Mouse (Mus musculus) kidney, postnatal 0 days (tissue): ENCODE measurements around the gene Mcur1. TPM values are rescaled to one million over a fixed set of nuclear protein-coding genes. Genes with fewer than 3 reads are reported as not detected.

ENCODE experiments used
- ATAC-seq: fragments of 200-750 bp; cut with Nextera tagmentation; replicated peaks from 2 replicates; pipeline ENCODE4 v1.8.0; 2017; ENCODE audit warnings: low read depth, moderate number of reproducible peaks, moderate TSS enrichment, moderate library complexity; ENCODE audit not compliant: low FRiP score
- DNase-seq: peaks from one replicate; pipeline ENCODE4 v3.0.0-alpha.2; 2016; ENCODE audit warnings: low spot score
- H3K27ac ChIP-seq: fragments of 300-500 bp; sonication (generic); 2 replicates; pipeline ENCODE4 v1.5.1; 2014; ENCODE audit warnings: mild to moderate bottlenecking
- H3K27me3 ChIP-seq: fragments of 300-500 bp; sonication (generic); 2 replicates; pipeline ENCODE4 v1.6.1; 2014; ENCODE audit warnings: low read length, mixed read lengths; ENCODE audit not compliant: insufficient read depth
- H3K36me3 ChIP-seq: fragments of 300-500 bp; sonication (generic); 2 replicates; pipeline ENCODE4 v1.6.1; 2014; ENCODE audit warnings: low read length, mixed read lengths; ENCODE audit not compliant: insufficient read depth
- H3K4me1 ChIP-seq: fragments of 300-500 bp; sonication (generic); replicated peaks from 2 replicates; pipeline ENCODE4 v1.6.1; 2014; ENCODE audit warnings: antibody characterized with exemption, low read length, mixed read lengths; ENCODE audit not compliant: insufficient read depth
- H3K4me2 ChIP-seq: fragments of 300-500 bp; sonication (generic); 2 replicates; pipeline ENCODE4 v1.6.1; 2014; ENCODE audit warnings: mild to moderate bottlenecking, low read length, moderate library complexity, mixed read lengths
- H3K4me3 ChIP-seq: fragments of 300-500 bp; sonication (generic); replicated peaks from 2 replicates; pipeline ENCODE4 v1.5.1; 2014; ENCODE audit warnings: low read depth, low read length
- H3K9ac ChIP-seq: fragments of 300-500 bp; sonication (generic); 2 replicates; pipeline ENCODE4 v1.6.1; 2014; ENCODE audit warnings: low read depth, low read length
- H3K9me3 ChIP-seq: fragments of 300-500 bp; sonication (generic); replicated peaks from 2 replicates; pipeline ENCODE4 v1.6.1; 2016; ENCODE audit warnings: low read length, inconsistent platforms, mixed read lengths
- CTCF ChIP-seq: IDR thresholded peaks from 2 replicates; pipeline ENCODE4 v1.5.1; 2016; ENCODE audit warnings: antibody characterized with exemption, low read depth, mild to moderate bottlenecking, moderate library complexity
- WGBS: fragments of 180-500 bp; shearing (Covaris S2); extraction: QIAGEN DNeasy Blood & Tissue Kit; methylation state at CpG from one replicate; pipeline ENCODE4 v1.1.7; 2014; 5-methylcytosine and 5-hydroxymethylcytosine counted together
- polyA plus RNA-seq: library from polyadenylated mRNA; unstranded; fragments of >200 nt; fragmentation: Nextera tagmentation; extraction: Ambion mirVana; gene quantifications from 2 replicates; pipeline ENCODE4 v1.2.1, GENCODE M21; 2015

The Mcur1 gene
- polyA plus RNA-seq, 1 experiment from 2014 or later = 37.3 TPM

DNA sequence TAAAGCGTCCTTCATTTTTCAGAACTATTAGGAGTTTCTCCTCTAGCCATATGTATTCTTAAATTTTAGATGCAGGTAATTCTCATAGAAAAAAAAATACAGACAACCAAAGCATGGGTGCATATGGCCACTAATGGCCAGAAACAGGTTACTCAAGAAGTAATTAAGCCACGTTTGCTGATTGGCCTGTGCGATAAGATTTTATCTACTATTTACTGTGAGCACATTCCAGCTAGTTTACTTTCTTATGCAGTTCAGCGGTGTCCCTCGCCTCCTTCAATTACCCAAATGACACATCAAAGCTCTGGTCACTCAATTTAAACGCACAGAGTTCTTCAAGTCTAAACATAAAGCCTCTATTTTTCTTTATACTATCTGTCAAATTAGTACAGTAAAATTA, 1.0 kb downstream of the Mcur1 start:
- H3K4me2 ChIP-seq = peak overlapping the region; percentile 77
- peak overlapping the region; percentile 94; the same call in 1 of the 2 replicates for H3K27ac ChIP-seq
- H3K9me3 ChIP-seq = no peaks in the 10 kb centered on the region
- H3K9ac ChIP-seq = peak overlapping the region; percentile 83; the same call in 1 of the 2 replicates
- H3K4me3 ChIP-seq = peak overlapping the region; percentile 70
- H3K27me3 ChIP-seq = no peaks in the 10 kb centered on the region
- DNase-seq = no peak
- no peak for TF ChIP-seq CTCF
- ATAC-seq = no peak
- H3K36me3 ChIP-seq = no peaks in the 10 kb centered on the region
- WGBS = 18% methylated on average over 6 of the region's 6 CpGs
- peaks cover 16% of the 10 kb centered on the region for H3K4me1 ChIP-seq

DNA sequence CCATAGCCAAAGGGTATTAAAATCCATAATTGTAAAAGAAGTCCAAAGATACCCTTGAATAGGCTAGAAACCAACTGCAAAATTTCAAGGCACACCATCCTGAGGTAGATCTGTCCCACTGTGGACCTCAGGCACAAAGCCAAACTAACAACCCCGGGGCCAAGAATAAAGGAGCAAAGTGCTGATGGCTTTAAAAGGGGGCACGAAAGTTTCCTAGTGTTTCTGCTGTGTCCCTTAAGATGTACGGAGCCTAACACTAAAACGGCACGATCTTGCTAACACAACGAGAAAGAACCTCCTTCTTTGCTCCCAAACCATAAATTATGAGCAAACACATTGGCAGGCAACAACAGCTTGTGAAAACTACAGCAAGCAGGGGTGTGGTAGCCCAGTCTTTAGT, 1.6 kb downstream of the Mcur1 start:
- H3K27me3 ChIP-seq = no peaks in the 10 kb centered on the region
- DNase-seq (no peak), ATAC-seq (no peak)
- H3K9me3 ChIP-seq = no peaks in the 10 kb centered on the region
- H3K4me1 ChIP-seq = peaks cover 16% of the 10 kb centered on the region
- 0 out of 2 replicates have a peak, but pooled peaks cover 2% of the 10 kb centered on the region for H3K36me3 ChIP-seq
- H3K9ac ChIP-seq = peak overlapping the region; percentile 44; the same call in 1 of the 2 replicates
- H3K4me3 ChIP-seq = peak overlapping the region; percentile 70; the same call in 1 of the 2 replicates
- WGBS = 29% methylated on average over 6 of the region's 6 CpGs
- peak overlapping the region; percentile 77 for H3K4me2 ChIP-seq
- TF ChIP-seq CTCF = no peak
- no peak overlapping the region for H3K27ac ChIP-seq

DNA sequence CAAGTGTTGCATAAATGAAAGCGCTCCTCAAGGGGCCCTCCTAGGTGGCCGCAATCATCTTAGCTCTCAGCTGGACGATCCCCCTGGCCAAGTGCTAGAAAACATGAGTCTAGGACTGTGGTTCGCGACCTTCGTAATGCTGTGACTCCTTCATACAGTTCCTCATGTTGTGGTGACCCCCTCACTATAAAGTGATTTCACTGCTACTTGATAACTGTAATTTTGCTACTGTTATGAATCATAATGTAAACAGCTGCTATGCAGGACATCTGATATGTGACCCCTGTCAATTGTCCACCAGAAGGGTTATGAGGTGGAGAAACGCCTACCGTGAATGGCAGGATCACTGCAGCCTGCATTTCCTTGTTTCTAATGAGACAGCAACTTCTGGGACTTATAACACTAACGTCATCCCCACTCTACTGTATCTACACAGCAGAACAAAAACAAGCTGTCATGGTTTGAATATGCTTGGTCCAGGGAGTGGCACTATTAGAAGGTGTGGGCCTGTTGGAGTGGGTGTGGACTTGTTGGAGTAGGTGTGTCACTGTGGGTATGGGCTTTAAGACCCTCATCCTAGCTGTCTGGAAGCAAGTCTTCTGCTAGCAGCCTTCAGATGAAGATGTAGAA, 3.0 kb downstream of the Mcur1 start:
- WGBS = 88% methylated on average over 9 of the region's 9 CpGs
- 0 out of 2 replicates have a peak, but pooled peaks cover 7% of the 10 kb centered on the region for H3K36me3 ChIP-seq
- no peak overlapping the region for H3K27ac ChIP-seq
- ATAC-seq (no peak), DNase-seq (no peak)
- no peaks in the 10 kb centered on the region for H3K9me3 ChIP-seq
- H3K27me3 ChIP-seq = no peaks in the 10 kb centered on the region
- peaks cover 16% of the 10 kb centered on the region for H3K4me1 ChIP-seq
- TF ChIP-seq CTCF = no peak
- H3K9ac ChIP-seq = no peak overlapping the region
- no peak overlapping the region for H3K4me2 ChIP-seq
- H3K4me3 ChIP-seq = no peak overlapping the region

DNA sequence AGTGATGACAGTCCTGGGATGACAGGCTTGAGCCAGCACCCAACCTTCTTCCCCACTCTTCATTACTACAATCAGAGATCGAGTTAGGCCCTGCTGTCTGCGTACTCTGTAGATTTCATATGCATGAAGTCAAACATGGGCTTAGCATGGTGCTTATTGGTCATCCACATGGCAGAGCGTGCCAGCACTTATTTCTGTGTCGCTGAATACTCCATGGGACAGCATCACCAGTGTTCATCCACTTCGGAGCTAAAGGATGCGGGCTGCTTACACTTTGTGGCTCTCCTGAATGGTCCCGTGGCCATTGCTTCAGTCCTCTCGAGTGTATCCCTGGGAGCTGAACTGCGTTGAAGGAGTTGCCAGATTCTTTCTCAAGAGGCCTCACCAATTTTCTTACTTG, 4.7 kb downstream of the Mcur1 start:
- Histone ChIP-seq H3K9ac (no peak overlapping the region), H3K27ac (no peak overlapping the region), H3K4me3 (no peak overlapping the region), H3K9me3 (no peaks in the 10 kb centered on the region), H3K4me2 (no peak overlapping the region), H3K27me3 (no peaks in the 10 kb centered on the region), H3K4me1 (peaks cover 9% of the 10 kb centered on the region), H3K36me3 (peaks cover 15% of the 10 kb centered on the region)
- DNase-seq = no peak
- WGBS = 93% methylated on average over 9 of the region's 9 CpGs
- ATAC-seq = no peak
- TF ChIP-seq CTCF = no peak

DNA sequence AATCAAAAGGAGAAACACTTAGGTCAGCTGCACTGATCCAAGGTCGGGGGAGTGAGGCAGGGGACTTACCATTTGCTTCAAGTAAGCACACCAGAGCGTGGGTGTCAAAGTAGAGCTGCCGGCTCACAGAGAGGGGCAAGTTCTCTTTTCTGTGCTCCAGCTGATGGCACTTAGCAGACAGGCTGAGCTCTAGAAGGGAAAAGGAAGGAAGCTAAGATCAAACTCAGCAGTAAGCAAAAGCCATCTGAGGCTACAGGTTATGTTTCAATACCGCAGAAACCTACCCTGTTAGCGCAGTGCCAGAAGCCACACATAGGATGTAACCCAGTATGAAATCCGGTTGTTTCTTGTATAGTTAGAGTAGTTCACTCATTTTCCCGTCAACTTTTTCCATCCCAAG, 5.2 kb downstream of the Mcur1 start:
- Histone ChIP-seq H3K4me1 (peaks cover 9% of the 10 kb centered on the region), H3K36me3 (peaks cover 20% of the 10 kb centered on the region), H3K9ac (no peak overlapping the region), H3K9me3 (no peaks in the 10 kb centered on the region), H3K4me3 (no peak overlapping the region), H3K27ac (no peak overlapping the region), H3K27me3 (no peaks in the 10 kb centered on the region), H3K4me2 (no peak overlapping the region)
- TF ChIP-seq CTCF = no peak
- DNase-seq (no peak), ATAC-seq (no peak)
- 80% methylated on average over 7 of the region's 7 CpGs for WGBS

DNA sequence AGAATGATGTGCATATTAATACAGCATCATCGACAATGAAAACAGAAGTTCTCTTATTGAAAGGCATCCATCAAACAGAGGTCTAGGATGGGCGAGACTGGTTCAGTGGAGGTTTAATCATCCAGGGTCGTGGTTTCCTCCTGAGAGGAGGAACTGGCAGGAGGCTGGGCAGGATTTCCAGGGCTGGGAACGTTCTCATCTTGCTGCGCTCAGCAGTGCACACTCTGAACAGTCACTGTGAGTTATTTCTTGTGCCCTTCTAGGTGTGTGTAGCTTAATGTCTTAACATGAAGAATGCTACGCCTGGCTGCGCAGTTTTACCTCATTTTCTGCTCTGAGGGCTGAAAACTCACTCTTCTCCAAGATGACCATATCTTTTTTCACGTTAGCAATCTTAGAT, 9.3 kb downstream of the Mcur1 start:
- ATAC-seq (no peak), DNase-seq (no peak)
- Histone ChIP-seq H3K36me3 (peaks cover 31% of the 10 kb centered on the region), H3K27me3 (no peaks in the 10 kb centered on the region), H3K9me3 (no peaks in the 10 kb centered on the region), H3K9ac (no peak overlapping the region), H3K4me3 (no peak overlapping the region), H3K27ac (no peak overlapping the region), H3K4me1 (no peaks in the 10 kb centered on the region), H3K4me2 (no peak overlapping the region)
- WGBS = 92% methylated on average over 8 of the region's 8 CpGs
- TF ChIP-seq CTCF = no peak

DNA sequence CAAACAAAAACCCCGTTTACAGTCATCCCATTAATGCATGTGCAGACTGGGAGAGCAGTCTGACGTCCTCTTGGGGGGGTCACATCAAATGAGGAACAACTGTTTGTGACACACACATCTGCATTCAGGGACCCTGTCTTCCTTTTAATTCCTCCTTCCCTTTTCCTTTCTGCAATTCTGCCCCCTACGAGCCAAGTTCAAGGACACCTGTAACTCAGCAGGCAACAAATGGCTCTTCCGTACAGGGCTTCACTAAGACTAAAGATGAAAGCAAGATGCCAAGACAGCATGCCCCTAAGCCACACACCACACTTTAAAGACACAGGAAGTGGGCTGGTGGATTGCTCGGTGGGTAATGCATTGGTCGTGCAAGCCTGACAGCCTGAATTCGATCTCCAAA, 10.1 kb downstream of the Mcur1 start:
- H3K9ac ChIP-seq = no peak overlapping the region
- TF ChIP-seq CTCF = no peak
- 85% methylated on average over 7 of the region's 7 CpGs for WGBS
- no peak for ATAC-seq
- no peak overlapping the region for H3K4me3 ChIP-seq
- H3K4me2 ChIP-seq = no peak overlapping the region
- H3K36me3 ChIP-seq = peaks cover 34% of the 10 kb centered on the region
- H3K9me3 ChIP-seq = no peaks in the 10 kb centered on the region
- H3K27me3 ChIP-seq = no peaks in the 10 kb centered on the region
- no peak overlapping the region for H3K27ac ChIP-seq
- DNase-seq = no peak
- H3K4me1 ChIP-seq = no peaks in the 10 kb centered on the region
